Mouse (Mus musculus) mature B cell (primary cell): ENCODE measurements around the gene Cdh7.
"Not testable (repeated sequence)": the region's sequence is repeated elsewhere in the genome, so short reads cannot be mapped to it uniquely, and the experiment has no call there.

Experiments
- in situ Hi-C: fragments of 300-500 bp; cut with MboI; formaldehyde crosslinking; loops from 2 replicates; pipeline ENCODE4 v1.14.3; 2019

Cdh7 gene

GRCm38 (mm10) chr1:109982064-109982808 lies at the start of gene Cdh7:
TSS of gene Cdh7 (plus strand) at chr1:109982431.
- in situ Hi-C loops, result no loop called here

- in situ Hi-C loops, result no loop called here
Observed at GRCm38 (mm10) chr1:109932674-109933073, 49.6 kb upstream of the Cdh7 start.

- in situ Hi-C loops, result no loop called here
Observed at GRCm38 (mm10) chr1:109948571-109948970, 33.7 kb upstream of the Cdh7 start.

- in situ Hi-C loops, result no loop called here
Observed at GRCm38 (mm10) chr1:109971721-109972425, 10.4 kb upstream of the Cdh7 start.

- in situ Hi-C loops, result no loop called here
Observed at GRCm38 (mm10) chr1:109972426-109973015, 9.7 kb upstream of the Cdh7 start.

- in situ Hi-C loops, result no loop called here
Observed at GRCm38 (mm10) chr1:109982809-109983536, 742 bp downstream of the Cdh7 start.

GRCm38 (mm10) chr1:109983537-109983912 lies 1.3 kb downstream of the Cdh7 start:
- in situ Hi-C loops, result no loop called here

- in situ Hi-C loops, result no loop called here
Observed at GRCm38 (mm10) chr1:109984776-109985175, 2.5 kb downstream of the Cdh7 start.

GRCm38 (mm10) chr1:109985468-109985867 lies 3.2 kb downstream of the Cdh7 start:
- in situ Hi-C loops, result no loop called here

GRCm38 (mm10) chr1:109989541-109989940 lies 7.3 kb downstream of the Cdh7 start:
- in situ Hi-C loops, result no loop called here

GRCm38 (mm10) chr1:109993906-109994305 lies 11.7 kb downstream of the Cdh7 start:
- in situ Hi-C loops, result no loop called here

- in situ Hi-C loops, result no loop called here
Observed at GRCm38 (mm10) chr1:110004451-110004850, 22.2 kb downstream of the Cdh7 start.

GRCm38 (mm10) chr1:110005038-110005437 lies 22.8 kb downstream of the Cdh7 start:
- in situ Hi-C loops, result no loop called here

- in situ Hi-C loops, result no loop called here
Observed at GRCm38 (mm10) chr1:110012153-110012552, 29.9 kb downstream of the Cdh7 start.

GRCm38 (mm10) chr1:110056317-110056716 lies 74.1 kb downstream of the Cdh7 start:
- in situ Hi-C loops, result no loop called here

- in situ Hi-C loops, result no loop called here
Observed at GRCm38 (mm10) chr1:110067405-110067804, 85.2 kb downstream of the Cdh7 start.

GRCm38 (mm10) chr1:110078471-110078870 lies 96.2 kb downstream of the Cdh7 start:
- in situ Hi-C loops, result no loop called here

- in situ Hi-C loops, result no loop called here
Observed at GRCm38 (mm10) chr1:110118071-110118470, 135.8 kb downstream of the Cdh7 start.

- in situ Hi-C loops, result no loop called here
Observed at GRCm38 (mm10) chr1:110118862-110119261, 136.6 kb downstream of the Cdh7 start.

- in situ Hi-C loops, result not testable (repeated sequence)
Observed at GRCm38 (mm10) chr1:110171459-110171858, 189.2 kb downstream of the Cdh7 start.
